Mouse (Mus musculus) midbrain, embryonic 11.5 days (tissue): ENCODE results near the gene Cbfb. TPM values are rescaled to one million over a fixed set of nuclear protein-coding genes. Genes with fewer than 3 reads are reported as not detected.
"Not testable (repeated sequence)": the region's sequence is repeated elsewhere in the genome, so short reads cannot be mapped to it uniquely, and the experiment has no call there.

Experiments used
- ATAC-seq: fragments of 200-750 bp; cut with Nextera tagmentation; 2 replicates; pipeline ENCODE4 v1.8.0; 2017; ENCODE audit warnings: moderate TSS enrichment, moderate library complexity; ENCODE audit not compliant: low FRiP score
- DNase-seq: peaks from one replicate; pipeline ENCODE4 v3.0.0; 2015; ENCODE audit warnings: low spot score; ENCODE audit errors: missing footprints
- H3K27ac ChIP-seq: fragments of 300-500 bp; sonication (generic); 2 replicates; pipeline ENCODE4 v1.5.1; 2014; ENCODE audit warnings: low read depth, low read length
- H3K27me3 ChIP-seq: fragments of 300-500 bp; sonication (generic); 2 replicates; pipeline ENCODE4 v1.6.1; 2014; ENCODE audit warnings: mild to moderate bottlenecking, low read length, moderate library complexity, mixed read lengths; ENCODE audit not compliant: control insufficient read depth, insufficient read depth
- H3K36me3 ChIP-seq: fragments of 300-500 bp; sonication (generic); 2 replicates; pipeline ENCODE4 v1.6.1; 2014; ENCODE audit warnings: mild to moderate bottlenecking, low read length, moderate library complexity, mixed read lengths; ENCODE audit not compliant: control insufficient read depth, insufficient read depth
- H3K4me1 ChIP-seq: fragments of 300-500 bp; sonication (generic); 2 replicates; pipeline ENCODE4 v1.6.1; 2014; ENCODE audit warnings: low read length; ENCODE audit not compliant: control insufficient read depth, insufficient read depth
- H3K4me2 ChIP-seq: fragments of 300-500 bp; sonication (generic); 2 replicates; pipeline ENCODE4 v1.6.1; 2014; ENCODE audit warnings: mild to moderate bottlenecking, moderate library complexity
- H3K4me3 ChIP-seq: fragments of 300-500 bp; sonication (generic); 2 replicates; pipeline ENCODE4 v1.5.1; 2014; ENCODE audit warnings: low read depth, low read length
- H3K9ac ChIP-seq: fragments of 300-500 bp; sonication (generic); 2 replicates; pipeline ENCODE4 v1.6.1; 2014; ENCODE audit warnings: low read length
- H3K9me3 ChIP-seq: fragments of 300-500 bp; sonication (generic); 2 replicates; pipeline ENCODE4 v1.6.1; 2016; ENCODE audit warnings: low read length; ENCODE audit not compliant: control insufficient read depth
- WGBS: fragments of 180-500 bp; shearing (Covaris S2); extraction: QIAGEN DNeasy Blood & Tissue Kit; methylation state at CpG from one replicate; pipeline ENCODE4 v1.1.7; 2014; 5-methylcytosine and 5-hydroxymethylcytosine counted together
- polyA plus RNA-seq: library from polyadenylated mRNA; unstranded; fragments of >200 nt; fragmentation: Nextera tagmentation; extraction: Ambion mirVana; gene quantifications from 2 replicates; pipeline ENCODE4 v1.2.1, GENCODE M21; 2014

Cbfb gene
- polyA plus RNA-seq, 1 experiment from 2014 or later = 49.8 TPM

- peak; percentile 97 for DNase-seq
- WGBS = under 1% methylated on average over 91 of the region's 92 CpGs
Observed at GRCm38 (mm10) chr8:105171116-105172002, 885 bp downstream of the Cbfb start.

GRCm38 (mm10) chr8:105172003-105172362 is 1.5 kb downstream of the Cbfb start:
- 33% methylated on average over 6 of the region's 6 CpGs for WGBS
- Histone ChIP-seq H3K4me3 (peak overlapping the region; percentile 91), H3K9ac (peak overlapping the region; percentile 98), H3K27ac (no peak overlapping the region), H3K27me3 (no peaks in the 10 kb centered on the region), H3K4me2 (peak overlapping the region; percentile 62), H3K9me3 (no peaks in the 10 kb centered on the region), H3K36me3 (0 out of 2 replicates have a peak, but pooled peaks cover 2% of the 10 kb centered on the region), H3K4me1 (peaks cover 7% of the 10 kb centered on the region)
- no peak for ATAC-seq
- no peak for DNase-seq

More at GRCm38 (mm10) chr8:105171116-105172002, 885 bp downstream of the Cbfb start:
- Histone ChIP-seq H3K27ac (peak overlapping the region; percentile 95), H3K9ac (peak overlapping the region; percentile 98), H3K4me1 (peaks cover 7% of the 10 kb centered on the region), H3K27me3 (no peaks in the 10 kb centered on the region), H3K36me3 (no peaks in the 10 kb centered on the region), H3K4me2 (peak overlapping the region; percentile 62), H3K9me3 (no peaks in the 10 kb centered on the region), H3K4me3 (peak overlapping the region; percentile 91)
- ATAC-seq = peak; percentile 28

- not testable (repeated sequence) for H3K4me3 ChIP-seq, H3K36me3 ChIP-seq, DNase-seq, H3K4me2 ChIP-seq, H3K9me3 ChIP-seq, H3K27me3 ChIP-seq, ATAC-seq, H3K27ac ChIP-seq, H3K9ac ChIP-seq, H3K4me1 ChIP-seq
- WGBS = 94% methylated on average over 3 of the region's 3 CpGs
Observed at GRCm38 (mm10) chr8:105175287-105175686, 4.8 kb downstream of the Cbfb start.

- DNase-seq = no peak
- Histone ChIP-seq H3K36me3 (peaks cover 7% of the 10 kb centered on the region; the same call in 1 of the 2 replicates), H3K9ac (no peak overlapping the region), H3K4me3 (no peak overlapping the region), H3K9me3 (no peaks in the 10 kb centered on the region), H3K27ac (no peak overlapping the region), H3K4me2 (no peak overlapping the region), H3K27me3 (no peaks in the 10 kb centered on the region), H3K4me1 (no peaks in the 10 kb centered on the region; the same call in 1 of the 2 replicates)
- ATAC-seq = no peak
- 83% methylated on average over 6 of the region's 6 CpGs for WGBS
Observed at GRCm38 (mm10) chr8:105178211-105178800, 7.8 kb downstream of the Cbfb start.

- 92% methylated on average over 1 of the region's 1 CpGs for WGBS
- Histone ChIP-seq H3K4me1 (no peaks in the 10 kb centered on the region), H3K36me3 (peaks cover 5% of the 10 kb centered on the region; the same call in 1 of the 2 replicates), H3K9me3 (no peaks in the 10 kb centered on the region), H3K9ac (no peak overlapping the region), H3K4me2 (no peak overlapping the region), H3K27ac (no peak overlapping the region), H3K4me3 (no peak overlapping the region), H3K27me3 (no peaks in the 10 kb centered on the region)
- DNase-seq = no peak
- ATAC-seq = no peak
Observed at GRCm38 (mm10) chr8:105182201-105182600, 11.7 kb downstream of the Cbfb start.

- H3K4me1 ChIP-seq = no peaks in the 10 kb centered on the region
- WGBS = 90% methylated on average over 1 of the region's 1 CpGs
- DNase-seq = no peak
- no peak for ATAC-seq
- no peaks in the 10 kb centered on the region for H3K27me3 ChIP-seq
- H3K9ac ChIP-seq = no peak overlapping the region
- H3K9me3 ChIP-seq = no peaks in the 10 kb centered on the region
- H3K4me3 ChIP-seq = no peak overlapping the region
- no peak overlapping the region for H3K4me2 ChIP-seq
- no peak overlapping the region for H3K27ac ChIP-seq
- H3K36me3 ChIP-seq = no peaks in the 10 kb centered on the region
Observed at GRCm38 (mm10) chr8:105186467-105187005, 16.1 kb downstream of the Cbfb start.

- H3K4me1 ChIP-seq = no peaks in the 10 kb centered on the region
- no peak overlapping the region for H3K4me2 ChIP-seq
- WGBS = 93% methylated on average over 5 of the region's 5 CpGs
- H3K9ac ChIP-seq = no peak overlapping the region
- no peak overlapping the region for H3K27ac ChIP-seq
- no peak for ATAC-seq
- DNase-seq = no peak
- no peaks in the 10 kb centered on the region for H3K27me3 ChIP-seq
- no peak overlapping the region for H3K4me3 ChIP-seq
- H3K36me3 ChIP-seq = peaks cover 10% of the 10 kb centered on the region; the same call in 1 of the 2 replicates
- H3K9me3 ChIP-seq = no peaks in the 10 kb centered on the region
Observed at GRCm38 (mm10) chr8:105192182-105192581, 21.7 kb downstream of the Cbfb start.

GRCm38 (mm10) chr8:105205748-105206147 is 35.3 kb downstream of the Cbfb start:
- WGBS = 92% methylated on average over 1 of the region's 1 CpGs
- Histone ChIP-seq H3K9me3 (no peaks in the 10 kb centered on the region), H3K9ac (no peak overlapping the region), H3K4me2 (no peak overlapping the region), H3K27me3 (no peaks in the 10 kb centered on the region), H3K4me3 (no peak overlapping the region), H3K36me3 (0 out of 2 replicates have a peak, but pooled peaks cover 6% of the 10 kb centered on the region), H3K27ac (no peak overlapping the region), H3K4me1 (no peaks in the 10 kb centered on the region)
- no peak for ATAC-seq
- no peak for DNase-seq
